In genomic region chr13:109440881-109441280, GRCm38 (mm10) we compare ENCODE assay signal across 8 mouse cellular contexts.
DNase-seq lines count a peak whose midpoint lies in the region; ATAC-seq and TF ChIP-seq lines count a peak whose summit lies in the region.

No protein-coding gene starts in this region.

- no peaks in the 10 kb centered on the region for H3K9me3 ChIP-seq in ES-Bruce4 (replicated peaks; ENCODE audit: control insufficient read depth, insufficient read depth, low read length, poor library complexity, severe bottlenecking)
- H3K9me3 ChIP-seq in forebrain, postnatal 0 days (ENCODE audit: low read length): no peaks in the 10 kb centered on the region
- no peaks in the 10 kb centered on the region for H3K9me3 ChIP-seq in neural tube, embryonic 14.5 days (ENCODE audit: control insufficient read depth, low read length)

- H3K4me2 ChIP-seq in forebrain, postnatal 0 days (ENCODE audit: low read depth): peak overlapping the region; percentile 71
- peak overlapping the region; percentile 82 for H3K4me2 ChIP-seq in neural tube, embryonic 14.5 days (ENCODE audit: low read depth, low read length)

- H3K27me3 ChIP-seq in ES-Bruce4 (ENCODE audit: control insufficient read depth, insufficient read depth, low read length, poor library complexity, severe bottlenecking): no peaks in the 10 kb centered on the region
- no peaks in the 10 kb centered on the region for H3K27me3 ChIP-seq in forebrain, postnatal 0 days (ENCODE audit: insufficient read depth, low read length)
- no peaks in the 10 kb centered on the region for H3K27me3 ChIP-seq in neural tube, embryonic 14.5 days (ENCODE audit: control insufficient read depth, insufficient read depth, low read length)
- H3K27me3 ChIP-seq in testis, adult 2 months (ENCODE audit: control insufficient read depth, insufficient read depth, low read length): no peaks in the 10 kb centered on the region

- TF ChIP-seq EP300 in ES-Bruce4 (IDR thresholded peaks at IDR 0.05; ENCODE audit: insufficient read depth, low read depth, low read length): no peak

- peak overlapping the region; percentile 32; the same call in 1 of the 2 replicates for H3K4me3 ChIP-seq in ES-Bruce4 (ENCODE audit: low read depth, low read length)
- peak overlapping the region; percentile 67 for H3K4me3 ChIP-seq in forebrain, postnatal 0 days (ENCODE audit: low read depth, low read length)
- H3K4me3 ChIP-seq in layer of hippocampus, adult 2 months: peak overlapping the region; percentile 82
- H3K4me3 ChIP-seq in neural tube, embryonic 14.5 days (ENCODE audit: low read depth, low read length): peak overlapping the region; percentile 47
- H3K4me3 ChIP-seq in testis, adult 2 months (ENCODE audit: control insufficient read depth, low read depth, low read length): peak overlapping the region; percentile 62

- WGBS in forebrain, postnatal 0 days: 2% methylated on average over 12 of the region's 12 CpGs
- 0% methylated on average over 12 of the region's 12 CpGs for WGBS in neural tube, embryonic 14.5 days

- DNase-seq in cerebellum, adult 18-20 months: peak; percentile 79 to 85
- peak; percentile 92 for DNase-seq in forebrain, postnatal 0 days
- DNase-seq in heart, postnatal 36 days: peak; percentile 74 to 75
- peak; percentile 74 to 87 for DNase-seq in layer of hippocampus, adult 2 months (ENCODE audit: low spot score in 2 of 2)
- DNase-seq in lung, adult 18-20 months: peak; percentile 73 to 82

- TF ChIP-seq CTCF in ES-Bruce4 (IDR thresholded peaks at IDR 0.05; ENCODE audit: low read depth, low read length): no peak
- peak; percentile 62 for TF ChIP-seq CTCF in forebrain, postnatal 0 days (IDR thresholded peaks at IDR 0.05; ENCODE audit: low read depth)
- peak; percentile 67 for TF ChIP-seq CTCF in layer of hippocampus, adult 2 months (conservative IDR thresholded peaks at IDR 0.05)
- no peak for TF ChIP-seq CTCF in testis, adult 2 months (IDR thresholded peaks at IDR 0.05; ENCODE audit: control insufficient read depth, insufficient read depth, insufficient replicate concordance, low read depth, low read length)

- intact Hi-C loops in heart, postnatal 36 days (cut with DNase I): loop anchor here (5.0 to 10.0 kb wide), 4 partner anchors 76 to 1606 kb away; no protein-coding TSS in a partner anchor

- no peak for TF ChIP-seq POLR2A in ES-Bruce4 (IDR thresholded peaks at IDR 0.05; ENCODE audit: insufficient read depth, low read length)
- no peak for TF ChIP-seq POLR2A in testis, adult 2 months (IDR thresholded peaks at IDR 0.05; ENCODE audit: control insufficient read depth, low read depth, low read length)

- no peaks in the 10 kb centered on the region for H3K4me1 ChIP-seq in ES-Bruce4 (ENCODE audit: control insufficient read depth, insufficient read depth, low read length)
- peaks cover 24% of the 10 kb centered on the region for H3K4me1 ChIP-seq in forebrain, postnatal 0 days (ENCODE audit: insufficient read depth)
- H3K4me1 ChIP-seq in neural tube, embryonic 14.5 days (ENCODE audit: control insufficient read depth, insufficient read depth, low read length): peaks cover 23% of the 10 kb centered on the region
- H3K4me1 ChIP-seq in testis, adult 2 months (ENCODE audit: control insufficient read depth, insufficient read depth, low read length): peaks cover 5% of the 10 kb centered on the region; the same call in 1 of the 2 replicates

- peak; percentile 98 for ATAC-seq in forebrain, postnatal 0 days
- peak; percentile 98 for ATAC-seq in neural tube, embryonic 14.5 days (ENCODE audit: low read depth)

- no peak overlapping the region for H3K9ac ChIP-seq in ES-Bruce4 (ENCODE audit: low read depth, poor library complexity, severe bottlenecking)
- peak overlapping the region; percentile 77 for H3K9ac ChIP-seq in forebrain, postnatal 0 days
- H3K9ac ChIP-seq in neural tube, embryonic 14.5 days (replicated peaks; ENCODE audit: low read depth, low read length): peak overlapping the region; percentile 54

- no peaks in the 10 kb centered on the region for H3K36me3 ChIP-seq in ES-Bruce4 (ENCODE audit: control insufficient read depth, insufficient read depth, low read length, poor library complexity, severe bottlenecking)
- H3K36me3 ChIP-seq in forebrain, postnatal 0 days (ENCODE audit: insufficient read depth): no peaks in the 10 kb centered on the region
- no peaks in the 10 kb centered on the region for H3K36me3 ChIP-seq in neural tube, embryonic 14.5 days (ENCODE audit: control insufficient read depth, insufficient read depth, low read length)
- no peaks in the 10 kb centered on the region for H3K36me3 ChIP-seq in testis, adult 2 months (ENCODE audit: control insufficient read depth, insufficient read depth, low read length)

- H3K27ac ChIP-seq in ES-Bruce4 (ENCODE audit: insufficient read depth, low read length): no peak overlapping the region
- H3K27ac ChIP-seq in forebrain, postnatal 0 days (ENCODE audit: low read depth, low read length): peak overlapping the region; percentile 95
- H3K27ac ChIP-seq in layer of hippocampus, adult 2 months: peak overlapping the region; percentile 89
- H3K27ac ChIP-seq in neural tube, embryonic 14.5 days (ENCODE audit: low read depth, low read length): peak overlapping the region; percentile 87
- peak overlapping the region; percentile 45 for H3K27ac ChIP-seq in testis, adult 2 months (ENCODE audit: control insufficient read depth, insufficient read depth, low read depth, low read length)

Comparison
In these comparisons a context has a peak if more than half of its experiments do, and no peak if none do; other contexts are left out.
1. H3K4me3 ChIP-seq: peak in every context shown above with its lines; median percentile 82 in layer of hippocampus, adult 2 months; 67 in forebrain, postnatal 0 days; 62 in testis, adult 2 months; 47 in neural tube, embryonic 14.5 days; 32 in ES-Bruce4.
2. CTCF ChIP-seq: peak in forebrain, postnatal 0 days (single experiment) and layer of hippocampus, adult 2 months (single experiment); none in ES-Bruce4 (single experiment) and testis, adult 2 months (single experiment).
3. Peak in every context shown above with its lines, with median percentiles within 50 percentile points of each other: DNase-seq.